Mouse (Mus musculus): ENCODE data around the gene Lmtk2. TPM values are rescaled to one million over a fixed set of nuclear protein-coding genes. Genes with fewer than 3 reads are reported as not detected.
A peak's percentile ranks its signal among the peaks of the same experiment; 100 is the strongest.

Gene Lmtk2
- polyA plus RNA-seq, 1 experiment from 2014 or later, result 6.5 TPM

GRCm38 (mm10) chr5:144204911-144205310, 104.7 kb downstream of the Lmtk2 start:
- no peak overlapping the region for H3K4me2 ChIP-seq (ENCODE audit: low read depth, low read length)
- no peaks in the 10 kb centered on the region for H3K4me1 ChIP-seq (ENCODE audit: control insufficient read depth, insufficient read depth, low read length)
- no peak overlapping the region for H3K9ac ChIP-seq (ENCODE audit: low read length)
- no peak overlapping the region for H3K27ac ChIP-seq (ENCODE audit: low read length)
- ATAC-seq (ENCODE audit: insufficient read depth, low FRiP score), result no peak
- H3K27me3 ChIP-seq (ENCODE audit: control insufficient read depth, insufficient read depth, low read length), result no peaks in the 10 kb centered on the region
- H3K4me3 ChIP-seq (replicated peaks; ENCODE audit: low read length), result no peak overlapping the region
- H3K36me3 ChIP-seq (ENCODE audit: control insufficient read depth, insufficient read depth, low read length), result peaks cover 19% of the 10 kb centered on the region
- 80% methylated on average over 10 of the region's 10 CpGs for WGBS
- 0 out of 2 replicates have a peak, but pooled peaks cover 7% of the 10 kb centered on the region for H3K9me3 ChIP-seq (replicated peaks; ENCODE audit: control insufficient read depth, low read length)

DNA sequence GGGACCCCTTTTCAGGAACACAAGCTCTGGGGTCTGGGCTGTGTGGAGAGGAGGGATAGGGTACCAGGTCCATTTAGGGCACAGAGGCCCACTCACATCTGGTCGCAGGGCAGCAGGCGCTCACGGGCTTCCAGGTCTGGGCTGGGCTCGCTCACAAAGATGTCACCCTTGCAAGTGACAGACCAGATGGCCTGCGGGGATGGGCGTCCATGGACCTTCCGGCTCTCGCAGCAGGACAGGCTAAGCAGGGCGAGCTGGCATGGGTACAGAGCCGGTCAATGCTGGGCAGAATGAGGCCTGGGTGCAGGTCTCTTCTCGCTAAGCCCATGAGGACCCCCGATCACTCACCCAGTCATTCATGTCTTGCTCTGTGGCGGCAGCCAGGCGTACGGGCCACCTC, 105.8 kb downstream of the Lmtk2 start:
- H3K4me2 ChIP-seq (ENCODE audit: low read depth, low read length), result no peak overlapping the region
- H3K4me1 ChIP-seq (ENCODE audit: control insufficient read depth, insufficient read depth, low read length), result no peaks in the 10 kb centered on the region
- no peak for ATAC-seq (ENCODE audit: insufficient read depth, low FRiP score)
- H3K4me3 ChIP-seq (replicated peaks; ENCODE audit: low read length), result no peak overlapping the region
- H3K27me3 ChIP-seq (ENCODE audit: control insufficient read depth, insufficient read depth, low read length), result no peaks in the 10 kb centered on the region
- H3K9me3 ChIP-seq (replicated peaks; ENCODE audit: control insufficient read depth, low read length), result 0 out of 2 replicates have a peak, but pooled peaks cover 7% of the 10 kb centered on the region
- H3K27ac ChIP-seq (ENCODE audit: low read length), result no peak overlapping the region
- peaks cover 22% of the 10 kb centered on the region for H3K36me3 ChIP-seq (ENCODE audit: control insufficient read depth, insufficient read depth, low read length)
- no peak overlapping the region for H3K9ac ChIP-seq (ENCODE audit: low read length)
- WGBS, result 91% methylated on average over 15 of the region's 15 CpGs

GRCm38 (mm10) chr5:144207478-144207877, 107.2 kb downstream of the Lmtk2 start:
- Histone ChIP-seq H3K4me3 (replicated peaks; ENCODE audit: low read length) (no peak overlapping the region), H3K4me2 (ENCODE audit: low read depth, low read length) (no peak overlapping the region), H3K27me3 (ENCODE audit: control insufficient read depth, insufficient read depth, low read length) (no peaks in the 10 kb centered on the region), H3K36me3 (ENCODE audit: control insufficient read depth, insufficient read depth, low read length) (peaks cover 19% of the 10 kb centered on the region), H3K9me3 (replicated peaks; ENCODE audit: control insufficient read depth, low read length) (0 out of 2 replicates have a peak, but pooled peaks cover 3% of the 10 kb centered on the region), H3K27ac (ENCODE audit: low read length) (no peak overlapping the region), H3K4me1 (ENCODE audit: control insufficient read depth, insufficient read depth, low read length) (no peaks in the 10 kb centered on the region), H3K9ac (ENCODE audit: low read length) (no peak overlapping the region)
- peak; percentile 31; the same call in 1 of the 2 replicates for ATAC-seq (ENCODE audit: insufficient read depth, low FRiP score)
- WGBS, result 51% methylated on average over 11 of the region's 11 CpGs

DNA sequence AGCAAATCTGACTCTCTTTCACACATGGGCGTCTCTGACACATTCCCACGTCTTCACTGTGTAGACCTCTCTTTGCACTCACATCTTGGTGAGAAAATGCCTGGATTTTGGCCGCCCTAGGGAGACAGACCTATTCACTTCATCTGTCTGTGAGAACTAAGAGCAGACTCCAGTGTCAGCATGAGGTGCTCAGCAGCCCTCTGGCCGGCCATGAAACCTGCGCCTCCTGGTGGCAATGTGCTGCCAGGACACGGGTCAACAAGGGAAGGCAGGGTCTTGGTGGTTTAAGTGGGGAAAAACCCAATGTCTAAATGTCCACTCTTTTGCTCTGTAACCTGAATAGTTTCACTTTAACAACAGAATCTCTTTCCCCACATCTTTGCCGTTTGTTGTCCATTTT, 114.2 kb downstream of the Lmtk2 start:
- 24% methylated on average over 7 of the region's 7 CpGs for WGBS
- H3K36me3 ChIP-seq (ENCODE audit: control insufficient read depth, insufficient read depth, low read length), result peaks cover 8% of the 10 kb centered on the region; the same call in 1 of the 2 replicates
- H3K9me3 ChIP-seq (replicated peaks; ENCODE audit: control insufficient read depth, low read length), result no peaks in the 10 kb centered on the region
- H3K27me3 ChIP-seq (ENCODE audit: control insufficient read depth, insufficient read depth, low read length), result no peaks in the 10 kb centered on the region
- H3K4me2 ChIP-seq (ENCODE audit: low read depth, low read length), result no peak overlapping the region
- H3K4me1 ChIP-seq (ENCODE audit: control insufficient read depth, insufficient read depth, low read length), result no peaks in the 10 kb centered on the region
- no peak overlapping the region for H3K27ac ChIP-seq (ENCODE audit: low read length)
- H3K9ac ChIP-seq (ENCODE audit: low read length), result no peak overlapping the region
- ATAC-seq (ENCODE audit: insufficient read depth, low FRiP score), result no peak
- H3K4me3 ChIP-seq (replicated peaks; ENCODE audit: low read length), result no peak overlapping the region

DNA sequence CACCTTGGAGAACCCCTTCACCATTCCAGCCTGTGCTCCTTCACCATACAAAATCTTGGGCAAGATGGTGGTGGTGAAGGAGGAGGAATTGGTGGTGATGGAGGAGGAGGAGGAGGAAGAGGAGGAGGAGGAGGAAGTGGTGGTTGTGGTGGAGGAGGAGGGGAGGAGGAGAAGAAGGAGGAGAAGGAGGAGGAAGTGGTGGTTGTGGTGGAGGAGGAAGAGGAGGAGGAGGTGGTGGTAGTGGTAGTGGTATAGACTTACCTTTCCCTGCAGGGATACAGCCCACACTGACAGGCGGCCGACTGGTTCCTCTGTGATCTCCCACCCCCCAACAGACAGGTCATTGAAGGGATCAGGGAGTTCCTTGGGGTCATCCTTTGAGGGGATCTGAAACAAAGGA, 115.8 kb downstream of the Lmtk2 start:
- no peaks in the 10 kb centered on the region for H3K9me3 ChIP-seq (replicated peaks; ENCODE audit: control insufficient read depth, low read length)
- no peak overlapping the region for H3K4me2 ChIP-seq (ENCODE audit: low read depth, low read length)
- no peaks in the 10 kb centered on the region for H3K27me3 ChIP-seq (ENCODE audit: control insufficient read depth, insufficient read depth, low read length)
- H3K4me3 ChIP-seq (replicated peaks; ENCODE audit: low read length), result no peak overlapping the region
- ATAC-seq (ENCODE audit: insufficient read depth, low FRiP score), result no peak
- no peak overlapping the region for H3K27ac ChIP-seq (ENCODE audit: low read length)
- 70% methylated on average over 2 of the region's 2 CpGs for WGBS
- H3K9ac ChIP-seq (ENCODE audit: low read length), result no peak overlapping the region
- H3K36me3 ChIP-seq (ENCODE audit: control insufficient read depth, insufficient read depth, low read length), result no peaks in the 10 kb centered on the region
- H3K4me1 ChIP-seq (ENCODE audit: control insufficient read depth, insufficient read depth, low read length), result peaks cover 3% of the 10 kb centered on the region; the same call in 1 of the 2 replicates

DNA sequence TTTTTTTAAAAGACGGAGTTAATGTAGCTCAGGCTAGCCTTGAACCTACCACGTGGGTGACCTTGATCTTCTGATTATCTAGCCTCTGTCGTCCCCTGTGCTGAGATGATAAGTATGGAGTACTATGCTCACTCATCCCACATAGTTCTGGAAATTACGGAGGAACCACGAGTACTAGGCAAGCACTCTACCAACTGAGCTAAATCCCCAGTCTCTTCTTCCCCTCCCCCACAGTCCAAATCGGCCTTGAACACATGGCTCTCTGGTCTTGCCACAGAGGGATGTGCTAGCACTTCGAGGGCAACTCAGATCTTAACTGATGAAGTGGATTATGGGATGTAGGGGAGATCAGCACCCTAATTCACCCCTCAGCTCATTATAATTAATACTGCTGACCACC, 117.8 kb downstream of the Lmtk2 start:
- H3K27me3 ChIP-seq (ENCODE audit: control insufficient read depth, insufficient read depth, low read length), result no peaks in the 10 kb centered on the region
- H3K4me1 ChIP-seq (ENCODE audit: control insufficient read depth, insufficient read depth, low read length), result peaks cover 19% of the 10 kb centered on the region
- WGBS, result 88% methylated on average over 7 of the region's 7 CpGs
- no peaks in the 10 kb centered on the region for H3K36me3 ChIP-seq (ENCODE audit: control insufficient read depth, insufficient read depth, low read length)
- H3K9ac ChIP-seq (ENCODE audit: low read length), result no peak overlapping the region
- no peaks in the 10 kb centered on the region for H3K9me3 ChIP-seq (replicated peaks; ENCODE audit: control insufficient read depth, low read length)
- H3K4me3 ChIP-seq (replicated peaks; ENCODE audit: low read length), result no peak overlapping the region
- H3K4me2 ChIP-seq (ENCODE audit: low read depth, low read length), result no peak overlapping the region
- no peak overlapping the region for H3K27ac ChIP-seq (ENCODE audit: low read length)
- ATAC-seq (ENCODE audit: insufficient read depth, low FRiP score), result no peak

DNA sequence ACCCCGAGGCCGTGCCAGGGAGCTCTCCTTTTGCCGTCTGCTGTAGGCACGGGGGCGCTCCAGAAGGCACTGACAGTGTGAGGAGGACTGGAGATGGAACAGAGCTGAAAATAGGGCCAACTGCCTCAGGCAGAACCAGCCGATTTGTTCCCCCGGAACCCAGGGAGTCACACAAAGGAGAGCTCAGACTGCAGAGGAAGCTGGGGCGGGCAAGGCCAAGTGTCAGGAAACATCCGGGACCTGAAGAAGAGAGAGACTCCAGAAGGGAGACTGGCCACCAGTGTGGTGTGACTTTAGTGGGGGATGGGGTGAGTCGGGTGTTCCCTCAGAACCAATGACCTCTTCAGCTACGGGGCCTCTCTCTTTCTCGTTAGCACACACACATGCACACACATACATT, 119.1 kb downstream of the Lmtk2 start:
- peaks cover 22% of the 10 kb centered on the region for H3K4me1 ChIP-seq (ENCODE audit: control insufficient read depth, insufficient read depth, low read length)
- H3K9ac ChIP-seq (ENCODE audit: low read length), result no peak overlapping the region
- H3K27me3 ChIP-seq (ENCODE audit: control insufficient read depth, insufficient read depth, low read length), result no peaks in the 10 kb centered on the region
- H3K4me3 ChIP-seq (replicated peaks; ENCODE audit: low read length), result no peak overlapping the region
- no peak overlapping the region for H3K27ac ChIP-seq (ENCODE audit: low read length)
- no peaks in the 10 kb centered on the region for H3K36me3 ChIP-seq (ENCODE audit: control insufficient read depth, insufficient read depth, low read length)
- ATAC-seq (ENCODE audit: insufficient read depth, low FRiP score), result no peak
- H3K4me2 ChIP-seq (ENCODE audit: low read depth, low read length), result no peak overlapping the region
- H3K9me3 ChIP-seq (replicated peaks; ENCODE audit: control insufficient read depth, low read length), result no peaks in the 10 kb centered on the region
- WGBS, result 71% methylated on average over 12 of the region's 12 CpGs

- no peak overlapping the region for H3K9ac ChIP-seq (ENCODE audit: low read length)
- H3K4me2 ChIP-seq (ENCODE audit: low read depth, low read length), result no peak overlapping the region
- WGBS, result 81% methylated on average over 5 of the region's 5 CpGs
- no peaks in the 10 kb centered on the region for H3K36me3 ChIP-seq (ENCODE audit: control insufficient read depth, insufficient read depth, low read length)
- peaks cover 24% of the 10 kb centered on the region for H3K4me1 ChIP-seq (ENCODE audit: control insufficient read depth, insufficient read depth, low read length)
- H3K27ac ChIP-seq (ENCODE audit: low read length), result no peak overlapping the region
- H3K27me3 ChIP-seq (ENCODE audit: control insufficient read depth, insufficient read depth, low read length), result no peaks in the 10 kb centered on the region
- ATAC-seq (ENCODE audit: insufficient read depth, low FRiP score), result no peak
- no peaks in the 10 kb centered on the region for H3K9me3 ChIP-seq (replicated peaks; ENCODE audit: control insufficient read depth, low read length)
- no peak overlapping the region for H3K4me3 ChIP-seq (replicated peaks; ENCODE audit: low read length)
Measured at GRCm38 (mm10) chr5:144219936-144220335, 119.7 kb downstream of the Lmtk2 start.

- Histone ChIP-seq H3K27me3 (ENCODE audit: control insufficient read depth, insufficient read depth, low read length) (no peaks in the 10 kb centered on the region), H3K36me3 (ENCODE audit: control insufficient read depth, insufficient read depth, low read length) (no peaks in the 10 kb centered on the region), H3K27ac (ENCODE audit: low read length) (no peak overlapping the region), H3K9me3 (replicated peaks; ENCODE audit: control insufficient read depth, low read length) (no peaks in the 10 kb centered on the region), H3K4me2 (ENCODE audit: low read depth, low read length) (no peak overlapping the region), H3K4me1 (ENCODE audit: control insufficient read depth, insufficient read depth, low read length) (peaks cover 24% of the 10 kb centered on the region), H3K9ac (ENCODE audit: low read length) (no peak overlapping the region), H3K4me3 (replicated peaks; ENCODE audit: low read length) (no peak overlapping the region)
- no peak for ATAC-seq (ENCODE audit: insufficient read depth, low FRiP score)
- 51% methylated on average over 4 of the region's 4 CpGs for WGBS
Measured at GRCm38 (mm10) chr5:144221305-144221704, 121.1 kb downstream of the Lmtk2 start.

Data from stomach, embryonic 16.5 days (tissue).